Mouse (Mus musculus): ENCODE data around the gene Tep1. TPM values are rescaled to one million over a fixed set of nuclear protein-coding genes. Genes with fewer than 3 reads are reported as not detected.
"Not testable (repeated sequence)": the region's sequence is repeated elsewhere in the genome, so short reads cannot be mapped to it uniquely, and the experiment has no call there.

Tep1 gene
- polyA plus RNA-seq (2016; fragmentation: Nextera tagmentation; extraction: Ambion mirVana): 4.0 and 5.5 TPM in 2 replicates

DNA sequence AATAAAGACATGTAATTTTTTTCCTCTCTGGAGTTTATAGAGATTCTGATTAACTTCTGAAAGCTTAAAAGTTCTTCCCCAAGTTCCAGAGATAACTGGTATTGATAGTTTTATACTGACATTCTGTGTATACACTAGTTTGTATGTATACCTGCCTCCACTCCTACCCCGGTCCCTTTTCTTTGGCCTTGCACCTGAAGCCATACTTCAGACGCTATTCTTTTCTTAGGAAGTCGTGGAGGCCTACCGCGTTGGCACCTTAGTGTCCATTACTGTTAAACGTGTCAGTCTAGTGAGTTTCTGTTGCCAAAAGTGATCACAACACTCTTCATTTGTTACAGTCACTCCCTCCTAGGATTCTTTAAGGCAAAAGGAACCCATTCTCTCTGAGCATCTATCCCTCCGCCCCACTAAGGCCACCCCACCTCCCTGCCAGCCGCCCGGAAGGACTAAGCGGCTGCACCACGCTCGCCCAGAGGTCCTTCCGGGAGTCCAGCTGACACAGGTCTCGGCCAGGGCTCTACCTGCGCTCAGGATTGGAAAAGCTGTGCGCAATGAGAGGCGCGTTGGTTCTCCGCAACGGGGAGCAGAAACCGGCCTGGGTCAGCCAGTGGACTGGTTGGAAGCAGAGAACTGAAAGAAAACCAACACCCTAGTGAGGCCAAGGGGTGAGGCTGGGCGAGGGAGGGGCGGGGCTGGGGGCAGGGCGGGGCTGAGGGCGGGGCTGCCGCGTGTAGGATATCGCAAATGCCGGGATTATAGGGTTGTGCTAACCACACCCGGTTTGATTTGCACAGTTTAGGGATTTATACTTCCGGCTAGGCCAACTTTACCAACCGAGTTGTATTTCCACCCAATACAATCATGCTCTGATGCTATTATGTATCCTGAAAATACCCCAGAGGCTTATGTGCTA lies at the start of gene Tep1:
Gene Tep1 (minus strand): TSS at position 672 of the 916 bp plus-strand sequence.
- peak; percentile 83 for DNase-seq (ENCODE audit: low spot score)
- WGBS: 6% methylated on average over 32 of the region's 32 CpGs
- Histone ChIP-seq H3K27ac (replicated peaks) (peak within 1 kb of the TSS; percentile 87), H3K9me3 (no peaks in the 10 kb centered on the region), H3K36me3 (replicated peaks) (no peaks in the 10 kb centered on the region), H3K4me1 (peaks cover 11% of the 10 kb centered on the region), H3K4me3 (peak within 1 kb of the TSS; percentile 71), H3K27me3 (replicated peaks; ENCODE audit: low read depth, poor library complexity, severe bottlenecking) (no peaks in the 10 kb centered on the region)

DNA sequence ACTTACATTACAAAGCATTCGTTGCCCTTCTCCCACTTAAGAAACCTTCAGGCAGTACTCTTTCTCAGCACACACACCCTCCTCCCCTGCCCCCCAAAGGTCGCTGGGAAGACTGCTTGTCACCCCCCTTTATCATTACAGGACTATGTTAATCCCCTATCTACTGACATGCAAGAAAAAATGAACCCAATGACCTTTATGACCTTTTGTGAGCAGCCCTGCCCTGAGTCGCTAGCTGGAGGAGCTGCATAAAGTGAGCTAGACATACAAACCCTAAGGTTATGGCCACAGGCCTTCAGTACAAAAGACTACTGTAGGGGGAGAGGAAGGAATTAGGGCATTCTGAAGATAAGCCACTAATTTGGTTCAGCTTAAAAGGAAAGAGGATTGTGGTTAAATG lies 41.0 kb upstream of the Tep1 start:
- no peaks in the 10 kb centered on the region for H3K9me3 ChIP-seq
- 43% methylated on average over 3 of the region's 3 CpGs for WGBS
- H3K4me3 ChIP-seq: no peak overlapping the region
- H3K36me3 ChIP-seq (replicated peaks): peaks cover 50% of the 10 kb centered on the region
- no peaks in the 10 kb centered on the region for H3K4me1 ChIP-seq
- H3K27ac ChIP-seq (replicated peaks): no peak overlapping the region
- H3K27me3 ChIP-seq (replicated peaks; ENCODE audit: low read depth, poor library complexity, severe bottlenecking): no peaks in the 10 kb centered on the region
- no peak for DNase-seq (ENCODE audit: low spot score)

DNA sequence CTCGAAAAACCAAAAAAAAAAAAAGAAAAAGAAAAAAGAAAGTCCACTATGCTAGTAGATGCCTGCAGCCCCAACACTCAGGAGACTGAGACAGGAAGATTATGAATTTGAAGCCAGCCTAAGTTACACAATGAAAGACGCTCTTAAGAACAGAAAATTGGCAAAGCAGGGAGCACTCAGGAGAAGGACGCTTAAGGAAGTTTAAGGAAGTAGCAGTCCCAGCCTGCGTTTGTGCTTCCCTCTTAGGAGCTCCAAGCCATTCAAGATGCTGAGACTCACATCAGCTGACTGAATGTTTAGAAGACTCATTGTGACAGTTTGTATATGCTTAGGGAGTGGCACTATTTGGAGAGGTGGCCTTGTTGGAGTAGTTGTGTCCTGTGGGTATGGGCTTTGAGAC lies 37.8 kb upstream of the Tep1 start:
- Histone ChIP-seq H3K9me3 (no peaks in the 10 kb centered on the region), H3K27ac (replicated peaks) (no peak overlapping the region), H3K36me3 (replicated peaks) (peaks cover 19% of the 10 kb centered on the region), H3K4me1 (peaks cover 8% of the 10 kb centered on the region), H3K27me3 (replicated peaks; ENCODE audit: low read depth, poor library complexity, severe bottlenecking) (no peaks in the 10 kb centered on the region), H3K4me3 (no peak overlapping the region)
- DNase-seq (ENCODE audit: low spot score): no peak
- WGBS: 83% methylated on average over 4 of the region's 4 CpGs

DNA sequence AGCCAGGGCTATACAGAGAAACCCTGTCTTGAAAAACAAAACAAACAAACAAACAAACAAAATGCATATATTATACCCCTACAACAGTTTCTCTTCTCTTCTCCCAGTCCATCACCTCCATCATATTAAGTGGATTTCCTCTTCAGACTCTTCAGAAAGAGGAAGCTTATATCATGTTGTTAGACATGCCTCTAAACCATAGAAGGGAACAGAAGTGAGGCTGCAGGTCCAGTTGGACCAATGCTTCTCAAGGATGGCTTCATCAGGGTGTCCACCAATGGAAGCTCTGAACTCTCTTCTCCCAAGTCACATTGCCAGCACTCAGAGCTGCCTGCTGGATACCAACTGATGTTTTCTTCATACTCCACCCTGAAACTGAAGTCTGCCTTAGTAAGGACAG lies 35.0 kb upstream of the Tep1 start:
- not testable (repeated sequence) for H3K4me3 ChIP-seq; H3K4me1 ChIP-seq; H3K27me3 ChIP-seq (replicated peaks; ENCODE audit: low read depth, poor library complexity, severe bottlenecking); H3K27ac ChIP-seq (replicated peaks); H3K36me3 ChIP-seq (replicated peaks); H3K9me3 ChIP-seq; DNase-seq (ENCODE audit: low spot score)

DNA sequence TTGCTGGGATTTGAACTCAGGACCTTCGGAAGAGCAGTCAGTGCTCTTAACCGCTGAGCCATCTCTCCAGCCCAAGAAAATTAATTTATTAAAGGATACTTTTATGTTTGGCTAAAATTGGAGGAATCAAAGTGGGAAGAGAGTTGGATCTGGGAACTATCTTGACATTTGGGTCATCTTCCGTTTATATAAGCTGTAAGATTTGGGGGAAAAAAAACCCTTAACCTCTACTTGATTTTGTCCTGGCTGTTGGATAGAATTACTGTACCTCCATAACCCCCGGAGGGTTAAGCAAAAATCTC lies 34.4 kb upstream of the Tep1 start:
- H3K36me3 ChIP-seq (replicated peaks): no peaks in the 10 kb centered on the region
- WGBS: 80% methylated on average over 4 of the region's 4 CpGs
- H3K4me3 ChIP-seq: no peak overlapping the region
- no peak for DNase-seq (ENCODE audit: low spot score)
- peaks cover 8% of the 10 kb centered on the region for H3K4me1 ChIP-seq
- H3K27ac ChIP-seq (replicated peaks): no peak overlapping the region
- no peaks in the 10 kb centered on the region; the same call in 1 of the 2 replicates for H3K27me3 ChIP-seq (replicated peaks; ENCODE audit: low read depth, poor library complexity, severe bottlenecking)
- no peaks in the 10 kb centered on the region for H3K9me3 ChIP-seq

DNA sequence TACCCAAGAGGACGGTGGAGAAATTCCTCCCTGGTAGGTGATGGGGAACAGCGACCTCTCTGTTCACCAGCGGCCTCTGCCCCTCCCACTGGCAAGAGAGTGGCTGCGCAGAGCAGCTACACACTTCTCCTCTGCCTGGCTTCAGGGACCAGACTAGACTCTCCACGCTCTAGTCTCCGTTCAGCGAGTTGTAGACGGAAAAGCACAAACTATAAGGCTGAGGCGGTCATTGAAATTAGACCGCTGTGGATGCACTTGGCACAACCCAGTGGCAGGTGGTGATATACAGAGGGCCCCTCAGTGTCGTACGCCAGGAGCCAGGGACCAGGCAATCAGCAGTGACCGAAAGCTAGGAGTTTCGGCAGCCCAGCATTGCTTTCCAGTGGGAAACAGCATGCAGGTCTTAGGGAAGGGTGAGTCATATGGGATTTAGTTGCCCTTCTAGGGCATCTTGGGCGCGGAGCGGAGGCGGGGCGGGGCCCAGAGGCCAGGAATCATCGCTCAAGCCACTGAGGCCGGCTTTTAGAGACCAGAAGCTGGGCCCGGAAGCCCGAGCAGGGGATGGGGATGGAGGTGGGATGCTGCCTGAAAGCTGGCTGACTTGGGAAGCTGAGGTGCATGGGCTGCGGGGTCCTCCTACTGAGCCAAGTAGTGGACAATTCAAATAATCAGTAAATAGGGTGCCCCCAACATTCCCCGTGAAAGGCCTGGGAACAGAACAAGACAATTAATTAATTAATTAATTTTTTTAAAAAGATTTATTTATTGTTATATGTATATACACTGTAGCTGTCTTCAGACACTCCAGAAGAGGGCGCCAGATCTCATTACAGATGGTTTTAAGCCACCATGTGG lies 33.8 kb upstream of the Tep1 start:
- Histone ChIP-seq H3K27ac (replicated peaks) (peak overlapping the region; percentile 69), H3K27me3 (replicated peaks; ENCODE audit: low read depth, poor library complexity, severe bottlenecking) (no peaks in the 10 kb centered on the region; the same call in 1 of the 2 replicates), H3K36me3 (replicated peaks) (no peaks in the 10 kb centered on the region), H3K4me1 (peaks cover 8% of the 10 kb centered on the region), H3K4me3 (peak overlapping the region; percentile 61), H3K9me3 (no peaks in the 10 kb centered on the region)
- peak; percentile 70 for DNase-seq (ENCODE audit: low spot score)
- 2% methylated on average over 26 of the region's 26 CpGs for WGBS

DNA sequence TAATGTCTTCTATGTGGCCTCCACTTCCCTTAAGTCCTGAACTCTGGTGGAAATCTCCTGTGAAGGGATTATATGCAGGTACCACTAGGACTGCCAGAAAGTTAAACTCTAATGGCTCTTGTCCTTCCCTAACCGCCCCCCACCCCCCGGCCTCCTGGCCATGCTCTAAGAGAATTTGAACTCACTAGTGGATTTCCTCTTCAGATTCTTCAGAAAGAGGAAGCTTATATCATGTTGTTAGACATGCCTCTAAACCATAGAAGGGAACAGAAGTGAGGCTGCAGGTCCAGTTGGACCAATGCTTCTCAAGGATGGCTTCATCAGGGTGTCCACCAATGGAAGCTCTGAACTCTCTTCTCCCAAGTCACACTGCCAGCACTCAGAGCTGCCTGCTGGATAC lies 27.6 kb upstream of the Tep1 start:
- not testable (repeated sequence) for H3K4me3 ChIP-seq
- 91% methylated on average over 2 of the region's 2 CpGs for whole genome bisulfite sequencing

DNA sequence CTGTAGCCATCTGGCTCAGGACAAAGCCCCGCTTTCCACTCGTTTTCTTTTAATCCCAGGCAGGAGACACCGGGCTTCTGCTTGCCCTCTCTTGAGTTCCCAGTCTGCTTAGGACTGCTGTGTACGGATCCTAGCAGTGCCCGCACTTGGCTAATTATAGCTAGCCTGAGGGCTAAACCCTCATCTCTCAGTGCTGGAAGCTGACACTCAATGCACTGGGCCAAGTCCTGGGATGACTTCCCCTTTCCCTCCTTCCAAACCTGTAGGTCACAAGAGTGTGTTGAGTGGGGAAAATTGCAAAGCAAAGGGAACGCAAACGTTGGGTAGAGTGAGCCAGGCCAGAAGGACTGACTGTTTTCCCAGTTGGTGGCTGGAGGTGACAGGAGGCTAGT lies 27.0 kb upstream of the Tep1 start, which contains the start of gene Klhl33:
Gene Klhl33 (minus strand): TSS at position 134 of the 392 bp plus-strand sequence.
- WGBS: 34% methylated on average over 7 of the region's 7 CpGs
- peak within 1 kb of the TSS; percentile 65 for H3K27ac ChIP-seq (replicated peaks)

More for the DNA sequence above, 27.6 kb upstream of the Tep1 start:
- not testable (repeated sequence) for H3K9me3 ChIP-seq; H3K27ac ChIP-seq (replicated peaks); DNase-seq (ENCODE audit: low spot score); H3K36me3 ChIP-seq (replicated peaks)
- H3K27me3 ChIP-seq (replicated peaks; ENCODE audit: low read depth, poor library complexity, severe bottlenecking): peaks cover 29% of the 10 kb centered on the region
- peaks cover 15% of the 10 kb centered on the region for H3K4me1 ChIP-seq

DNA sequence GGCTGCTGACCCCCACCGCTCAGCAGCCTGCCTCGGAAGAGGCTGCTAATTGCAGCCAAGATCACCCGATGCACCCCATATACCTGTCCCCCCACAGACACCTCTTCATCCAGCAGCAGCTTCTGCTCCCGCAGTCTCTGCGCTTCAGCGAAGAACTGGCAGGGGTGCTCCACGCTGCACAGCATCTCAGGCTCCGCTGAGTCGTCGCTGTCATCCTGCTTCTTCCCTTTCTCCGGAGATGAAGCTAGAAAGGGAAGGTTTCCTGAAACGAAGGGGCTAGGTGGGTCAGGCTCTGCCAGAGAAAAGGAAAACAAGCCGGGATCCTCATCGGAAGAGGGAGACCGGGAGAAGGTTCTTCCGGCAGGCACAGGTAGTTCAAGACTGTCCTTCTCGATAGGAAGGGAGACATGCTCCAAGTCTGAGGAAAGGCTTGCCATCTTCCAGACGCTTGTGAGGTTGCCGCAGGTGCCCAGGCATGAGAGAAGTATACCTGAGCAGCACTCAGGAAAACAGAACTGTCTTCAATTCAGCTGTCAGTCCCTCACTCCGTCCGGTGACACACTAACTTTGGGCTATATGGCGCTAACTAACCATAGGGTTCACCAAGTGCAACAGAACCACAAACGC lies 26.5 kb upstream of the Tep1 start:
- Histone ChIP-seq H3K27ac (replicated peaks) (peak overlapping the region; percentile 65), H3K4me1 (peaks cover 15% of the 10 kb centered on the region)
- DNase-seq (ENCODE audit: low spot score): no peak

More for the DNA sequence above, 27.0 kb upstream of the Tep1 start, which contains the start of gene Klhl33:
- H3K36me3 ChIP-seq (replicated peaks): no peaks in the 10 kb centered on the region
- H3K27me3 ChIP-seq (replicated peaks; ENCODE audit: low read depth, poor library complexity, severe bottlenecking): peaks cover 29% of the 10 kb centered on the region
- no peaks in the 10 kb centered on the region for H3K9me3 ChIP-seq
- H3K4me3 ChIP-seq: peak within 1 kb of the TSS; percentile 61
- peaks cover 15% of the 10 kb centered on the region for H3K4me1 ChIP-seq
- DNase-seq (ENCODE audit: low spot score): peak; percentile 14

DNA sequence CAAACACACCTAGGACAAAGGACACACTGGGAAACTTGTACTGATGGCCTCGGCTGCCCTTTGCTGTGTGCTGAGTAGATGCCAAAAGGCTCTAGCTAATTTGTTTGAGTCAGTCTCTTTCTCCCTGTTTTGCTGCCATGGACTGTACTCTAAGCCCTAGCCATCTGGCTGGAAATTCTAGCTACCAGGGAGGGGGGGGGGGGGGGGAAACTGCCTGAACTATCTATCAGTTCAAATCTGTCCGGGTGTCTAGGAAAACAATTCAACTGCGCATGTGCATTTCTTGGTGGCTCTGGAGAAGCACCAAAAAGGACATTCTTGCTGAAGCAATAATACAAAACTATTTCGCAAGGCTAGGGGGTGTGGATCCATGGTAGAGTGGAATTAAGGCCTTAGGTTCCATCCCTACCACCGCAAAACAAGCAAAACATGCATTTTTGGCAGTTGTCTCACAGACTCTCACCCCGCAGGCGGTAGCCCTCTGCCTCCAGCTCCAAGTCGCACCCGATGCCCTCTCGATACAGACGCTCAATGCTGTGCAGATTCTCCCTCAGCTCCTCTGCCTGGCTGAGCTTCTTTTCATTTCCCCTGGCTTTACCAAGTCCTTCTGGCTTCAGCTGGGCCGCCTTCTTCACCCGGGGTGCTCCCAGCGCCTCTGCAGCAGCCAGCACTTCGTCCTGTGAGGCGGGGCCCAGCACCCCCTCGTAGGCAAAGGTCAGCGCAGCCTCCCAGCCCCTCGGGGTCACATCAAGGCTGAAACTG lies 25.8 kb upstream of the Tep1 start:
- peak; percentile 29 for DNase-seq (ENCODE audit: low spot score)

More for the DNA sequence above, 26.5 kb upstream of the Tep1 start:
- Histone ChIP-seq H3K36me3 (replicated peaks) (no peaks in the 10 kb centered on the region), H3K4me3 (peak overlapping the region; percentile 61), H3K27me3 (replicated peaks; ENCODE audit: low read depth, poor library complexity, severe bottlenecking) (peaks cover 29% of the 10 kb centered on the region), H3K9me3 (no peaks in the 10 kb centered on the region)
- WGBS: 12% methylated on average over 23 of the region's 23 CpGs

DNA sequence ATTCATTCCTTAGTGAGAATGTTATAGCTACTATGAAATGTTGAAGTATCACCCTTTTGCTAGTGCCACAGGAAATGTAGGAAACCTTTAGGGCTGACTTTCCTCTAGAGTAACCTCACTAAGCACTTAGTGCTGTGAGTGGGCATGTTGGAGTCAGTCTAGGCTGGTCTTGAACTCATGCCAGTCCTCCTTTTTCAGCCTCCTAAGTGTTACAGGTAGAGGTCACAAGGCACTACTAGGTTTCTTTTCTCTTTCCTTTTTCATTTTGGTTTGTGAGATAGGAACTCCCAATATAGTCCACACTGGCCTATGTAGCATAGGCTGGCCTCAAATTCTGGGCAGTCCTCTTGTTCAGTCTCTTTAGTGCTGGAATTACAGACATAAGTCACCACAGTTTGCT lies 25.0 kb upstream of the Tep1 start:
- Histone ChIP-seq H3K4me1 (peaks cover 15% of the 10 kb centered on the region), H3K36me3 (replicated peaks) (no peaks in the 10 kb centered on the region), H3K9me3 (no peaks in the 10 kb centered on the region), H3K27me3 (replicated peaks; ENCODE audit: low read depth, poor library complexity, severe bottlenecking) (peaks cover 29% of the 10 kb centered on the region), H3K4me3 (no peak overlapping the region), H3K27ac (replicated peaks) (no peak overlapping the region)
- no peak for DNase-seq (ENCODE audit: low spot score)

More for the DNA sequence above, 25.8 kb upstream of the Tep1 start:
- no peaks in the 10 kb centered on the region for H3K36me3 ChIP-seq (replicated peaks)
- peak overlapping the region; percentile 65 for H3K27ac ChIP-seq (replicated peaks)
- H3K4me3 ChIP-seq: peak overlapping the region; percentile 61
- peaks cover 15% of the 10 kb centered on the region for H3K4me1 ChIP-seq
- H3K27me3 ChIP-seq (replicated peaks; ENCODE audit: low read depth, poor library complexity, severe bottlenecking): peaks cover 29% of the 10 kb centered on the region
- 15% methylated on average over 19 of the region's 19 CpGs for WGBS
- H3K9me3 ChIP-seq: no peaks in the 10 kb centered on the region
